Mouse (Mus musculus): ENCODE data around the gene Gjc2. TPM values are rescaled to one million over a fixed set of nuclear protein-coding genes. Genes with fewer than 3 reads are reported as not detected.
"Not testable (repeated sequence)": the region's sequence is repeated elsewhere in the genome, so short reads cannot be mapped to it uniquely, and the experiment has no call there.

Gjc2 gene
- polyA plus RNA-seq, 1 experiment from 2014 or later, result not detected

DNA sequence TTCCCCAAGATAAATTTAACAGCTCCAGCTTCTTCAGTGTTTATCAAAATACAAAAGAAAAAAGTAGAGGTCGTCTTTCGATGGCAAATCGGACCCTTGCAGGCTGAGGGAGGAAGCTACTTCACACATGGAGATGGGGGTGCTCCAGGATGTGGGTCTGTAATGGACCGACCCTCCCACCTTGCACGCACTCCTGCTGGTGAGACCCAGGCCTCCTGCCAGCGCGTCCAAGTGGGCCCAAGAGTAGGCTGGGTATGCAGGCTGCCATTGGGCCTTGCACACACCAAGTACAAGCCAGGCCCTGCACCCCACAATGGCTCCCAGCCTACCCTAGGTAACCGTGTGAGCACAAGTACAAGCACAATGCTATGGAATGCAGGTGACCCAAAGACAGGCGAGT is 28.5 kb upstream of the Gjc2 start:
- 91% methylated on average over 8 of the region's 9 CpGs for WGBS
- peaks cover 21% of the 10 kb centered on the region for H3K36me3 ChIP-seq (ENCODE audit: control insufficient read depth, insufficient read depth, low read length)
- not testable (repeated sequence) for ATAC-seq (ENCODE audit: low read depth)

DNA sequence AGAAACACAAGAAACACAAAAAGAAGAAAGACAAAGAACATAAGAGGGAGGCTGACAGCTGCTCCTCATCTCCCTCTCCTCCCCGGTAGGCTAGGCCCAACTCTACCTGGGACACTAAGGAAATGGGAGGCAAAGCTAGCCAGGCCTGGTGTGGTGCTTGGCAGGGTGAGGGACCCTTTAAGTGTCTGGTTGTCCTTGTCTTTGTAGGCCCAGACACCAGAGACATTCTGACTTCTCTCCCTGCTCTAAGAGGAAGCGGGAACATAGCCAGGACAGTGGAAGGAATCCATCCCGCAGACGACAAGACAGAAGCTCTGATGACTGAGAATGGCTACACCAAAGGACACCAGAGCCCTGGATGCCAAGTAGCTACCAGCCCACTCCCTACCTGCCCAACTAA is 27.0 kb upstream of the Gjc2 start:
- ATAC-seq (ENCODE audit: low read depth), result no peak
- no peaks in the 10 kb centered on the region for H3K9me3 ChIP-seq (ENCODE audit: control insufficient read depth, low read length)
- no peak overlapping the region for H3K4me3 ChIP-seq (ENCODE audit: low read depth, low read length)
- no peak overlapping the region for H3K9ac ChIP-seq (replicated peaks; ENCODE audit: low read depth, low read length)
- peaks cover 9% of the 10 kb centered on the region for H3K4me1 ChIP-seq (ENCODE audit: control insufficient read depth, insufficient read depth, low read length)
- peaks cover 30% of the 10 kb centered on the region for H3K36me3 ChIP-seq (ENCODE audit: control insufficient read depth, insufficient read depth, low read length)
- WGBS, result 89% methylated on average over 4 of the region's 4 CpGs
- no peak overlapping the region for H3K27ac ChIP-seq (ENCODE audit: low read depth, low read length)
- no peak overlapping the region for H3K4me2 ChIP-seq (ENCODE audit: low read depth, low read length)
- H3K27me3 ChIP-seq (ENCODE audit: control insufficient read depth, insufficient read depth, low read length), result no peaks in the 10 kb centered on the region

More for the DNA sequence above, 28.5 kb upstream of the Gjc2 start:
- H3K27ac ChIP-seq (ENCODE audit: low read depth, low read length); H3K4me1 ChIP-seq (ENCODE audit: control insufficient read depth, insufficient read depth, low read length); H3K4me3 ChIP-seq (ENCODE audit: low read depth, low read length); H3K27me3 ChIP-seq (ENCODE audit: control insufficient read depth, insufficient read depth, low read length); H3K4me2 ChIP-seq (ENCODE audit: low read depth, low read length); H3K9me3 ChIP-seq (ENCODE audit: control insufficient read depth, low read length); H3K9ac ChIP-seq (replicated peaks; ENCODE audit: low read depth, low read length): not testable (repeated sequence)

DNA sequence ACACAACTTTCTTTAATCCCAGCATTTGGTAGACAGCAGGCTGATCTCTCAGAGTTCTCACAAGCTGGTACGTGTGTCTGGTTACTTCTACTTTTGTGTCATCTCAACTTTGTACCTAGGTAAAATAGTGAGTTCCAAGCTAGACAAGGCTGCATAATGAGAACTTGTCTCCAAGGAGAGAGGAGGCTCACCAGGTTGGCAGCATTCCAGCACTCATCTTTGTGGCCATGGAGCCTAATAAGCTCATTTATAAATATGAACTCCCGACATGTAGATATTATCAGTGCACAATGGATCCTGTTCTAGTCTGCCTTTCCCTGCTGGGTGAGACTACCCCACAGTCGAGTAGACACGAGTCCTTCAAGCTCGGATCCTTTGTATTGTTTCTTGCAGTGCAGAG is 26.6 kb upstream of the Gjc2 start:
- Histone ChIP-seq H3K4me1 (ENCODE audit: control insufficient read depth, insufficient read depth, low read length) (peaks cover 9% of the 10 kb centered on the region), H3K4me3 (ENCODE audit: low read depth, low read length) (no peak overlapping the region), H3K27ac (ENCODE audit: low read depth, low read length) (no peak overlapping the region), H3K4me2 (ENCODE audit: low read depth, low read length) (peak overlapping the region; percentile 80; the same call in 1 of the 2 replicates), H3K27me3 (ENCODE audit: control insufficient read depth, insufficient read depth, low read length) (no peaks in the 10 kb centered on the region), H3K36me3 (ENCODE audit: control insufficient read depth, insufficient read depth, low read length) (peaks cover 30% of the 10 kb centered on the region), H3K9ac (replicated peaks; ENCODE audit: low read depth, low read length) (peak overlapping the region; percentile 80; the same call in 1 of the 2 replicates), H3K9me3 (ENCODE audit: control insufficient read depth, low read length) (no peaks in the 10 kb centered on the region)
- ATAC-seq (ENCODE audit: low read depth), result no peak
- WGBS, result 80% methylated on average over 5 of the region's 5 CpGs

DNA sequence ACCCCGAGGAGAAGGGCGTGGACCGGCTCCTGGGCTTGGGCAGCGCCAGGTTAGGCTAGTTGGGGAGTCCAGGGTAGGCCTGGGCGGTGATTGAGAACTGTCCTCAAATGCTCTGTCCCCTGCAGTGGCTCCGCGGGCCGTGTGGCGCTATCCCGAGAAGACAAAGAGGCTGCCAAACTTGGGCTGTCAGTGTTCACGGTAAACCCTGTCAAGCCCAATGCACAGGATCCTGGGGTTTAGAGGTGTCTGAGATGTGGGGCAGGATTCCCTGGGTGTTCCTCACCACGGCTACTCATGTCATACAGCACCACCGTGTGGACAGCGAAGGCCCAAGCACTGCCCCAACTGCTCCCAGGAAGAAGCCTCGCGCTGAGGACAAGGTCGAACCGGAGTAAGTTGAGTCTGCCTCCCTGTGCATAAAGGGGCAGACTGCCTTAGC is 26.0 kb upstream of the Gjc2 start:
- no peaks in the 10 kb centered on the region for H3K9me3 ChIP-seq (ENCODE audit: control insufficient read depth, low read length)
- peak; percentile 61 for ATAC-seq (ENCODE audit: low read depth)
- peak overlapping the region; percentile 92 for H3K4me3 ChIP-seq (ENCODE audit: low read depth, low read length)
- no peaks in the 10 kb centered on the region for H3K27me3 ChIP-seq (ENCODE audit: control insufficient read depth, insufficient read depth, low read length)
- peaks cover 9% of the 10 kb centered on the region for H3K4me1 ChIP-seq (ENCODE audit: control insufficient read depth, insufficient read depth, low read length)
- H3K9ac ChIP-seq (replicated peaks; ENCODE audit: low read depth, low read length), result peak overlapping the region; percentile 80
- WGBS, result 11% methylated on average over 18 of the region's 18 CpGs
- peaks cover 30% of the 10 kb centered on the region for H3K36me3 ChIP-seq (ENCODE audit: control insufficient read depth, insufficient read depth, low read length)
- peak overlapping the region; percentile 89 for H3K27ac ChIP-seq (ENCODE audit: low read depth, low read length)
- peak overlapping the region; percentile 80 for H3K4me2 ChIP-seq (ENCODE audit: low read depth, low read length)

DNA sequence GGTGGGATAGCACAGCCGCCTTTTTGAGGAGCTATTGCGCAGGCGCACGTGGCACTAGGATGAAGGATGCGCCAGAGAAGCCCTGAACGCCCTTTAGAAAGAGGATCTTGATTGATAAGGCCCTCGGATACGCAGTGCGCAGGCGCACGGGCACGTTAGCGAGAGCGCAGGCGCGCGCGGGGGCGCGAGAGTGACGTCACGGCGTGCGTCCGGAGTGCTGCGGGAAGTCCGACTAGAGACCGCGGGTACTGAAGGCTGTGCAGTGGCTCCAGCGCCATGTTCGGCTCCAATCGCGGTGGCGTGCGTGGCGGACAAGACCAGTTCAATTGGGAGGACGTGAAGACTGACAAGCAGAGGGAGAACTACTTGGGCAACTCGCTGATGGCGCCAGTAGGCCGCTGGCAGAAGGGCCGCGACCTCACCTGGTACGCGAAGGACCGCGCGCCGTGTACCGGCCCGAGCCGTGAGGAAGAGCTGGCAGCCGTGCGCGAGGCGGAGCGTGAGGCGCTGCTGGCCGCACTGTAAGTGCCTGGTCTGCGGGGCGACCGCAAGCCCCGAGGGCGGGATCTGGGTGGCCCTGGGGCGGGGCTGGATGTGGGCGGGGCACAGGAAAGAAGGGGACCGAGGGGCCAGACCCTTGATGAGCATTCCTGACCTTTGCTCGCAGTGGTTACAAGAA is 25.3 kb upstream of the Gjc2 start, which contains the start of gene 2310033P09Rik:
Gene 2310033P09Rik (plus strand): TSS at position 169 of the 679 bp plus-strand sequence.
- H3K36me3 ChIP-seq (ENCODE audit: control insufficient read depth, insufficient read depth, low read length), result peaks cover 30% of the 10 kb centered on the region

DNA sequence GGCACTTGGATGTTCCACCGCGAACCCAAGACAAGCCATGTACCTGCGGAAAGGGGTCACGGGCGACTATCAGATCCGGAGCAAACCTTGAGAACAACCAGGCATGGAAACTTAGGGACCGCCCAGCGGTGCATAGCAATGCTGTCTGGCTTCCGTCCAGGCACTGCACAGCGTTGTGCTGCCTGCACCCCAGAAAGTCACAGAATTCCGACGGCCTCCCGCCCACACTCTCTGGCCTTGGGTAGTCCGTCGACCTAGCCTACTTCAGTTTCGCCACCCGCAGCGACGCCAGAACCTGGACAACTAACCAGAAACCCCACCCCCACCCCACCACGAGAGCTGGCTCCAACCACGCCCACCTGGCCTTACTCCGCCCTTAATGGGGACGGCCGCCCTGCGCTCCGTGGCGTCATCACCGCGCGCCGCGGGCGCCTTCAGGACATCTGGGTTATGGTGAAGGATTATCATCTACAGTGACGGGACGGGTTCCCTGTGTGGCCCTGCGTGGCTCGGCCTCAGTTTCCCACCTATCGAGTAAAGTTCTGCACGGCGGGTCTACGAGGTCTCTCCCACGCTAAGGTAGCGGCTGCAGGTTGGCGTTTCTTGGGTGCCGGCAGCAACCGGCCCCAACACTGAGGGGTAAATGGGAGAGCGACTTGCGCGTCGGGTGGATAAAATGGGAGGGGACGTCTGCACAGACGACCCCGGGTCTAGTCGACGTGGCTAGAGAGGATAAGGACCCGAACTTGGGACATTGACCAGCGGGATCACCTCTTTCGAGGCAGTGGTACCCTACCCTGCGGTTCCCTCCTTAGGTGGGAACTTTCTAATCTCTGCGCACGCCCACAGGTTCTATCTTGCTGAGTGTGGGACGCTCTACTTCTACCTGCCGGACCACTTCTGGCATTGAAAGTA is 19.3 kb upstream of the Gjc2 start, which contains the start of gene Mrpl55:
Gene Mrpl55 (plus strand): TSS at position 406 of the 915 bp plus-strand sequence.
- WGBS, result 1% methylated on average over 63 of the region's 63 CpGs
- H3K9me3 ChIP-seq (ENCODE audit: control insufficient read depth, low read length), result no peaks in the 10 kb centered on the region
- no peak within 1 kb of the TSS for H3K27ac ChIP-seq (ENCODE audit: low read depth, low read length)
- H3K27me3 ChIP-seq (ENCODE audit: control insufficient read depth, insufficient read depth, low read length), result no peaks in the 10 kb centered on the region
- ATAC-seq (ENCODE audit: low read depth), result peak; percentile 91
- H3K4me2 ChIP-seq (ENCODE audit: low read depth, low read length), result peak within 1 kb of the TSS; percentile 91
- peaks cover 10% of the 10 kb centered on the region for H3K36me3 ChIP-seq (ENCODE audit: control insufficient read depth, insufficient read depth, low read length)
- peak within 1 kb of the TSS; percentile 84 for H3K4me3 ChIP-seq (ENCODE audit: low read depth, low read length)
- peaks cover 13% of the 10 kb centered on the region for H3K4me1 ChIP-seq (ENCODE audit: control insufficient read depth, insufficient read depth, low read length)
- H3K9ac ChIP-seq (replicated peaks; ENCODE audit: low read depth, low read length), result peak within 1 kb of the TSS; percentile 78

More for the DNA sequence above, 25.3 kb upstream of the Gjc2 start, which contains the start of gene 2310033P09Rik:
- H3K9ac ChIP-seq (replicated peaks; ENCODE audit: low read depth, low read length), result peak within 1 kb of the TSS; percentile 80
- peaks cover 9% of the 10 kb centered on the region for H3K4me1 ChIP-seq (ENCODE audit: control insufficient read depth, insufficient read depth, low read length)
- peak within 1 kb of the TSS; percentile 92 for H3K4me3 ChIP-seq (ENCODE audit: low read depth, low read length)
- WGBS, result under 1% methylated on average over 67 of the region's 67 CpGs
- peak; percentile 87 for ATAC-seq (ENCODE audit: low read depth)
- H3K27me3 ChIP-seq (ENCODE audit: control insufficient read depth, insufficient read depth, low read length), result no peaks in the 10 kb centered on the region
- H3K27ac ChIP-seq (ENCODE audit: low read depth, low read length), result peak within 1 kb of the TSS; percentile 89
- no peaks in the 10 kb centered on the region for H3K9me3 ChIP-seq (ENCODE audit: control insufficient read depth, low read length)
- H3K4me2 ChIP-seq (ENCODE audit: low read depth, low read length), result peak within 1 kb of the TSS; percentile 80

DNA sequence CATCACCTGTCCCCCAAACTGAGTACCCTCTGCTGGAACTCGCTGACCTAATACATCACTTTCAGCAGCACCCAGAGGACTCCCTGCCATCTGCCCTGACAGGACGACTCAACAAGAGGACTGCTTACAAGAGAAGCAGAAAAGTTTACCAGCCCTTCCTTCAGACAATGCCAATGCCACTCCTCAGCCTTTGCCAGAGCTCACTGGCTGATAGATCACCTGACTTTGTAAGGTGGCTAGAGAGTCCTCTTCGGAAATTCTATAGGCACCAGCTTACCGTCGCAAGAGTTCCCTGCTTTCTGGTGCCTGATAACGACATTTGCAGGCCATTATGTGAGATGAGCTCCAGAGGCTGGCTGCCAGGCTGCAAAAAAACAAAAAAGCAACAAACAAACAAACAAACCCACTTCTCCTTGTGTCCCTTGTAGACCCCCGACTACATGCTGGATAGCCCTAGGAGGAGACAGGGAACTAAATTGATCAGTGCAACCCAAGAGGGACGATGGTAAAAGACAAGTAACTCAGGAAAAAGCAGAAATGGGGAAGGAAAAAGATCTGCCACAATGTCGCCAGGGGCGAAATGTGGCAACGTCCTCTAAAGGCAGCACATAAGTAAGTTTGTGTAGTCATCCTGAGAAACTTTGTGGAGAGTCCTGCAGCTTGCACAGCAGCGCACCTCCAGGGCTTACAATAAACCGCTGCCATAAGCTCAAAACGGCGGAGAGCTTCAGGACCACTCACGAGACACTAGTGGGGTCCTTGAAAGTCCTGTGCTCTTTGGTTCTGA is 18.4 kb upstream of the Gjc2 start:
- Histone ChIP-seq H3K4me1 (ENCODE audit: control insufficient read depth, insufficient read depth, low read length) (peaks cover 13% of the 10 kb centered on the region), H3K27ac (ENCODE audit: low read depth, low read length) (no peak overlapping the region), H3K9ac (replicated peaks; ENCODE audit: low read depth, low read length) (peak overlapping the region; percentile 78; the same call in 1 of the 2 replicates), H3K4me2 (ENCODE audit: low read depth, low read length) (peak overlapping the region; percentile 91), H3K27me3 (ENCODE audit: control insufficient read depth, insufficient read depth, low read length) (no peaks in the 10 kb centered on the region), H3K4me3 (ENCODE audit: low read depth, low read length) (peak overlapping the region; percentile 84), H3K9me3 (ENCODE audit: control insufficient read depth, low read length) (no peaks in the 10 kb centered on the region), H3K36me3 (ENCODE audit: control insufficient read depth, insufficient read depth, low read length) (peaks cover 7% of the 10 kb centered on the region)
- WGBS, result 32% methylated on average over 16 of the region's 16 CpGs
- no peak for ATAC-seq (ENCODE audit: low read depth)

DNA sequence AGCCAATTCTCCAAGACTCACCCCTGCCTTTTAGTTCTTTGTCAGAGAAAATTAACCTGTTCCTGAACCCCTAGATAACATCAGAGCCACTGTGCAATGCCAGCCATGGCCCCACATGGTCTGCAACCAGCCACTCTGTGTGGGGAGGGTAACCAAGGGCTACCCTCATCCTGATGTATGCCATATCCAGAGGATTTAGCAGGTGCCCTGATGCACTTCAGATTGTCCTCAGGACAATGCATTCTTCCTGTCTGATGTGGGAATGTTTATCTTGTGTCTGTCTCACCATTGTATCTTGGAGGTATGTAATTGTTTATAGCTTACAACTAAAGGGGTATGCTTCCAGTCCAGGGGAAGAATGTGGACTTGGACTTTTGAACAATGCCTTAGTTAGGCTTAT is 13.2 kb upstream of the Gjc2 start:
- Histone ChIP-seq H3K9me3 (ENCODE audit: control insufficient read depth, low read length) (no peaks in the 10 kb centered on the region), H3K27me3 (ENCODE audit: control insufficient read depth, insufficient read depth, low read length) (no peaks in the 10 kb centered on the region), H3K9ac (replicated peaks; ENCODE audit: low read depth, low read length) (no peak overlapping the region), H3K36me3 (ENCODE audit: control insufficient read depth, insufficient read depth, low read length) (no peaks in the 10 kb centered on the region), H3K27ac (ENCODE audit: low read depth, low read length) (no peak overlapping the region), H3K4me2 (ENCODE audit: low read depth, low read length) (no peak overlapping the region), H3K4me1 (ENCODE audit: control insufficient read depth, insufficient read depth, low read length) (peaks cover 3% of the 10 kb centered on the region; the same call in 1 of the 2 replicates), H3K4me3 (ENCODE audit: low read depth, low read length) (no peak overlapping the region)
- no peak for ATAC-seq (ENCODE audit: low read depth)

Data from neural tube, embryonic 14.5 days (tissue).